In genomic region chr16:34119370-34119769, GRCm38 (mm10) we compare ENCODE assay signal across 8 mouse cellular contexts.
A peak's percentile ranks its signal among the peaks of the same experiment; 100 is the strongest.
DNase-seq lines count a peak whose midpoint lies in the region; ATAC-seq and TF ChIP-seq lines count a peak whose summit lies in the region.
"Had no signal": no experiment of that assay in that cellular context is flagged by ENCODE, and none has a peak within 500 bp of the region (broad histone marks: within the 10 kb centered on the region; RNA-seq: fewer than 3 reads in every experiment).

No protein-coding gene starts in this region.

- TF ChIP-seq CTCF in C2C12 (IDR thresholded peaks at IDR 0.05; ENCODE audit: control insufficient read depth, insufficient read depth, insufficient read length) (peak; percentile 39), MEL (IDR thresholded peaks at IDR 0.05 in 2 of 3, conservative IDR thresholded peaks at IDR 0.05 in 1 of 3; ENCODE audit: control insufficient read depth in 1 of 3, insufficient read depth in 1 of 3, low read depth in 2 of 3, low read length in 3 of 3, poor library complexity in 1 of 3, severe bottlenecking in 1 of 3) (peak; percentile 57 to 83 (median 72))

- no peaks in the 10 kb centered on the region for H3K4me1 ChIP-seq in kidney, embryonic 14.5 days (ENCODE audit: control insufficient read depth, insufficient read depth, low read length)
- peaks cover 0 to 6% of the 10 kb centered on the region in 2 experiments; a peak in 1 of 4 replicates for H3K4me1 ChIP-seq in MEL (ENCODE audit: control insufficient read depth in 1 of 2, insufficient read depth in 2 of 2, low read length in 2 of 2)
- peaks cover 3% of the 10 kb centered on the region; the same call in 1 of the 2 replicates for H3K4me1 ChIP-seq in intestine, embryonic 16.5 days (ENCODE audit: control insufficient read depth, insufficient read depth, low read length)
- H3K4me1 ChIP-seq: limb, embryonic 15.5 days had no signal

- H3K27me3 ChIP-seq in kidney, embryonic 14.5 days (ENCODE audit: control insufficient read depth, insufficient read depth, low read length), result no peaks in the 10 kb centered on the region
- H3K27me3 ChIP-seq in C2C12 (ENCODE audit: control insufficient read depth, insufficient read depth, insufficient read length) (no peaks in the 10 kb centered on the region), MEL (ENCODE audit: control insufficient read depth in 1 of 2, insufficient read depth in 2 of 2, low read length in 2 of 2) (peaks cover 4 to 12% of the 10 kb centered on the region in 2 experiments)
- H3K27me3 ChIP-seq in intestine, embryonic 16.5 days (replicated peaks; ENCODE audit: control insufficient read depth, insufficient read depth, low read length), result no peaks in the 10 kb centered on the region
- H3K27me3 ChIP-seq: limb, embryonic 15.5 days had no signal

- DNase-seq in kidney, adult 9 months, result peak; percentile 45
- peak; percentile 48 for DNase-seq in MEL (ENCODE audit: low read depth, low spot score)
- DNase-seq in testis, postnatal 10 days (ENCODE audit: low spot score), result no peak
- no peak for DNase-seq in Muller cell, postnatal 12 days (ENCODE audit: inconsistent ontology term)

- TF ChIP-seq RAD21 in MEL (IDR thresholded peaks at IDR 0.05; ENCODE audit: low read depth, low read length), result peak; percentile 51

- 26% methylated on average over 2 of the region's 2 CpGs for WGBS in kidney, embryonic 14.5 days
- 28% methylated on average over 2 of the region's 2 CpGs for WGBS in intestine, embryonic 16.5 days

- no peaks in the 10 kb centered on the region for H3K9me3 ChIP-seq in kidney, embryonic 14.5 days (ENCODE audit: control insufficient read depth, low read length)
- no peaks in the 10 kb centered on the region for H3K9me3 ChIP-seq in MEL (replicated peaks; ENCODE audit: insufficient read depth, low read length)
- H3K9me3 ChIP-seq in intestine, embryonic 16.5 days (ENCODE audit: control insufficient read depth, low read length), result no peaks in the 10 kb centered on the region
- H3K9me3 ChIP-seq: limb, embryonic 15.5 days had no signal

- H3ac ChIP-seq in C2C12 (ENCODE audit: control insufficient read depth, insufficient read length, low read depth), result no peak overlapping the region

- no peak for TF ChIP-seq POLR2A in MEL (IDR thresholded peaks at IDR 0.05; ENCODE audit: control insufficient read depth in 1 of 2, insufficient read depth in 1 of 2, low read depth in 1 of 2, low read length in 2 of 2, poor library complexity in 1 of 2)

- no peak overlapping the region for H3K4me2 ChIP-seq in kidney, embryonic 14.5 days (replicated peaks; ENCODE audit: low read depth, low read length)
- no peak overlapping the region for H3K4me2 ChIP-seq in intestine, embryonic 16.5 days (ENCODE audit: low read depth, low read length)
- H3K4me2 ChIP-seq: limb, embryonic 15.5 days had no signal

- no peak for ATAC-seq in kidney, embryonic 14.5 days (ENCODE audit: low FRiP score, low TSS enrichment)
- peak; percentile 28; the same call in 1 of the 2 replicates for ATAC-seq in intestine, embryonic 16.5 days

- H3K9ac ChIP-seq in kidney, embryonic 14.5 days (ENCODE audit: low read depth, low read length), result no peak overlapping the region
- no peak overlapping the region for H3K9ac ChIP-seq in MEL (ENCODE audit: control insufficient read depth, low read depth, low read length, poor library complexity, severe bottlenecking)
- no peak overlapping the region for H3K9ac ChIP-seq in intestine, embryonic 16.5 days (ENCODE audit: low read depth, low read length)
- H3K9ac ChIP-seq: limb, embryonic 15.5 days had no signal

- no peaks in the 10 kb centered on the region for H3K79me3 ChIP-seq in C2C12 (ENCODE audit: low read depth)

- H3K79me2 ChIP-seq in C2C12 (ENCODE audit: control insufficient read depth, insufficient read depth) (no peaks in the 10 kb centered on the region), MEL (ENCODE audit: control insufficient read depth, insufficient read depth, low read length, poor library complexity) (no peaks in the 10 kb centered on the region)

- H3K36me3 ChIP-seq in kidney, embryonic 14.5 days (ENCODE audit: control insufficient read depth, insufficient read depth, low read length), result no peaks in the 10 kb centered on the region
- H3K36me3 ChIP-seq in C2C12 (ENCODE audit: control insufficient read depth, insufficient read depth), result no peaks in the 10 kb centered on the region
- peaks cover 0 to 2% of the 10 kb centered on the region in 2 experiments; a peak in 1 of 4 replicates for H3K36me3 ChIP-seq in MEL (ENCODE audit: control insufficient read depth in 1 of 2, insufficient read depth in 2 of 2, low read length in 2 of 2)
- no peaks in the 10 kb centered on the region for H3K36me3 ChIP-seq in intestine, embryonic 16.5 days (ENCODE audit: control insufficient read depth, insufficient read depth, low read length)
- H3K36me3 ChIP-seq: limb, embryonic 15.5 days had no signal

- no peak overlapping the region for H3K27ac ChIP-seq in kidney, embryonic 14.5 days (ENCODE audit: low read depth, low read length)
- no peak overlapping the region for H3K27ac ChIP-seq in MEL (ENCODE audit: control insufficient read depth, low read depth, low read length)
- no peak overlapping the region for H3K27ac ChIP-seq in intestine, embryonic 16.5 days (ENCODE audit: low read length)
- H3K27ac ChIP-seq: limb, embryonic 15.5 days had no signal

- H3K4me3 ChIP-seq in kidney, embryonic 14.5 days (ENCODE audit: low read length), result no peak overlapping the region
- H3K4me3 ChIP-seq in C2C12 (ENCODE audit: insufficient read depth, poor library complexity, severe bottlenecking) (no peak overlapping the region), MEL (ENCODE audit: control insufficient read depth in 1 of 2, insufficient read depth in 1 of 2, low read depth in 2 of 2, low read length in 2 of 2) (no peak overlapping the region)
- H3K4me3 ChIP-seq in intestine, embryonic 16.5 days (ENCODE audit: low read length), result no peak overlapping the region
- H3K4me3 ChIP-seq: limb, embryonic 15.5 days had no signal

- no peak for TF ChIP-seq EP300 in MEL (IDR thresholded peaks at IDR 0.05; ENCODE audit: low read depth in 1 of 2, low read length in 2 of 2)

TF ChIP-seq in C2C12, 6 proteins besides CTCF, POLR2A, EP300 and RAD21:
- TF ChIP-seq MYOG (IDR thresholded peaks at IDR 0.05; ENCODE audit: control insufficient read depth, extremely low read depth, insufficient read length) (no peak), MAX (IDR thresholded peaks at IDR 0.05) (no peak), FOSL1 (IDR thresholded peaks at IDR 0.05; ENCODE audit: insufficient read depth, low read length, poor library complexity, severe bottlenecking) (no peak), USF1 (IDR thresholded peaks at IDR 0.05; ENCODE audit: low read depth) (no peak), MYOD1 (IDR thresholded peaks at IDR 0.05; ENCODE audit: control insufficient read depth, insufficient read length, low read depth) (no peak), CEBPB (IDR thresholded peaks at IDR 0.05; ENCODE audit: low read depth) (no peak)
TF ChIP-seq in C2C12: peak in this region for 0.

TF ChIP-seq in MEL, 35 proteins besides CTCF, POLR2A, EP300 and RAD21:
- TF ChIP-seq CHD2 (IDR thresholded peaks at IDR 0.05; ENCODE audit: low read length), result no peak
- TF ChIP-seq SMC3 (IDR thresholded peaks at IDR 0.05; ENCODE audit: low read depth, low read length), result peak; percentile 60
- 0 out of 2 replicates have a peak, but pooled peaks have one; percentile 9 for TF ChIP-seq ZC3H11A (IDR thresholded peaks at IDR 0.05; ENCODE audit: low read depth, low read length)

Comparison
In these comparisons a context has a peak if more than half of its experiments do, and no peak if none do; other contexts are left out.
1. DNase-seq: peak in kidney, adult 9 months (single experiment) and MEL (single experiment); none in testis, postnatal 10 days (single experiment) and Muller cell, postnatal 12 days (single experiment).